Mouse (Mus musculus) ES-E14 (cell line): Measurements from ENCODE around the gene Inpp4b. TPM values are rescaled to one million over a fixed set of nuclear protein-coding genes. Genes with fewer than 3 reads are reported as not detected.

Source experiments
- DNase-seq: peaks from one replicate; pipeline ENCODE4 v3.0.0-alpha.2; 2013; ENCODE audit warnings: low read depth, low spot score
- H3K27ac ChIP-seq: 2 replicates; pipeline ENCODE4 v1.5.1; 2012; ENCODE audit warnings: low read depth, mild to moderate bottlenecking, low read length, moderate library complexity, mixed read lengths; ENCODE audit not compliant: poor library complexity, insufficient read depth, severe bottlenecking
- H3K36me3 ChIP-seq: 2 replicates; pipeline ENCODE4 v1.6.1; 2012; ENCODE audit warnings: mild to moderate bottlenecking, low read length, moderate library complexity, mixed read lengths; ENCODE audit not compliant: control insufficient read depth, poor library complexity, insufficient read depth, severe bottlenecking
- H3K4me1 ChIP-seq, 2 experiments: fragments of 150-350 bp in 1 of 2; sonication (generic) in 1 of 2; 2 replicates each; pipeline ENCODE4 v1.6.1; 2012; ENCODE audit warnings: low read length in 2 of 2, mild to moderate bottlenecking in 1 of 2, mixed read lengths in 1 of 2; ENCODE audit not compliant: control insufficient read depth in 2 of 2, insufficient read depth in 2 of 2, poor library complexity in 1 of 2
- H3K4me3 ChIP-seq, 2 experiments: fragments of 150-350 bp in 1 of 2; sonication (generic) in 1 of 2; 2 replicates each; pipeline ENCODE4 v1.5.1; 2012; ENCODE audit warnings: low read length in 2 of 2, low read depth in 1 of 2, mild to moderate bottlenecking in 1 of 2, mixed read lengths in 1 of 2; ENCODE audit not compliant: insufficient read depth in 1 of 2, poor library complexity in 1 of 2, severe bottlenecking in 1 of 2
- H3K9ac ChIP-seq: 2 replicates; pipeline ENCODE4 v1.6.1; 2012; ENCODE audit warnings: low read depth, mild to moderate bottlenecking, low read length, mixed read lengths; ENCODE audit not compliant: poor library complexity, insufficient read depth, severe bottlenecking
- H3K9me3 ChIP-seq: fragments of 150-350 bp; sonication (generic); 2 replicates; pipeline ENCODE4 v1.6.1; 2012; ENCODE audit warnings: low read depth, mild to moderate bottlenecking, low read length; ENCODE audit not compliant: control insufficient read depth, insufficient read depth
- CHD2 ChIP-seq: IDR thresholded peaks from 2 replicates; pipeline ENCODE4 v1.6.1; 2014; ENCODE audit warnings: mild to moderate bottlenecking, low read depth, low read length, inconsistent platforms
- HCFC1 ChIP-seq: IDR thresholded peaks from 2 replicates; pipeline ENCODE4 v1.6.1; 2012; ENCODE audit warnings: low read length, inconsistent platforms, borderline replicate concordance; ENCODE audit not compliant: insufficient read depth
- MAFK ChIP-seq: IDR thresholded peaks from 2 replicates; pipeline ENCODE4 v1.6.1; 2014; ENCODE audit warnings: mild to moderate bottlenecking, low read depth, low read length, inconsistent platforms; ENCODE audit not compliant: insufficient read depth
- ZC3H11A ChIP-seq: IDR thresholded peaks from 2 replicates; pipeline ENCODE4 v1.6.1; 2012; ENCODE audit warnings: low read depth, mild to moderate bottlenecking, inconsistent platforms, low read length, borderline replicate concordance
- ZNF384 ChIP-seq: IDR thresholded peaks from 2 replicates; pipeline ENCODE4 v1.6.1; 2012; ENCODE audit warnings: low read depth, low read length, inconsistent platforms
- in situ Hi-C, 2 experiments: fragments of 600-800 bp; cut with MboI; formaldehyde crosslinking; loops; one replicate each; pipeline ENCODE4 v1.15.1; 2025; ENCODE audit warnings: low sequenced_read_pairs in 2 of 2, inconsistent platforms in 1 of 2; ENCODE audit not compliant: unreplicated experiment in 2 of 2
- total RNA-seq: library from RNA; depleted of rRNA; stranded (reverse); fragments of 300-350 nt; gene quantifications from 2 replicates; pipeline ENCODE4 v1.2.3, GENCODE M21; 2012

Gene Inpp4b
- total RNA-seq, 1 experiment = 0.98 TPM

- TF ChIP-seq CHD2 (no peak), HCFC1 (no peak)
- Histone ChIP-seq H3K9me3 (no peaks in the 10 kb centered on the region), H3K36me3 (no peaks in the 10 kb centered on the region), H3K27ac (no peak overlapping the region), H3K4me1 (no peaks in the 10 kb centered on the region), H3K9ac (no peak overlapping the region), H3K4me3 (no peak overlapping the region)
- no peak for DNase-seq
- in situ Hi-C loops = no loop called here
Observed at GRCm38 (mm10) chr8:82090901-82091300, 748.5 kb downstream of the Inpp4b start.

- in situ Hi-C loops = no loop called here
- TF ChIP-seq ZC3H11A (no peak), CHD2 (no peak), ZNF384 (no peak), MAFK (peak; percentile 74), HCFC1 (no peak)
- Histone ChIP-seq H3K27ac (no peak overlapping the region), H3K36me3 (no peaks in the 10 kb centered on the region), H3K4me1 (no peaks in the 10 kb centered on the region), H3K9ac (no peak overlapping the region), H3K9me3 (no peaks in the 10 kb centered on the region), H3K4me3 (no peak overlapping the region)
- no peak for DNase-seq
Observed at GRCm38 (mm10) chr8:82093274-82093673, 750.9 kb downstream of the Inpp4b start.

- H3K36me3 ChIP-seq = no peaks in the 10 kb centered on the region
- no peak overlapping the region for H3K27ac ChIP-seq
- DNase-seq = no peak
- TF ChIP-seq CHD2 = no peak
- no peak for TF ChIP-seq ZC3H11A
- no peak for TF ChIP-seq HCFC1
- no peak for TF ChIP-seq MAFK
- in situ Hi-C loops = no loop called here
- H3K9ac ChIP-seq = no peak overlapping the region
- H3K4me1 ChIP-seq = no peaks in the 10 kb centered on the region
- no peak overlapping the region for H3K4me3 ChIP-seq
- H3K9me3 ChIP-seq = no peaks in the 10 kb centered on the region
Observed at GRCm38 (mm10) chr8:82104560-82104959, 762.2 kb downstream of the Inpp4b start.

- DNase-seq = no peak
- no peak overlapping the region for H3K9ac ChIP-seq
- no peaks in the 10 kb centered on the region for H3K36me3 ChIP-seq
- TF ChIP-seq HCFC1 (no peak), ZC3H11A (no peak), ZNF384 (no peak)
- H3K4me3 ChIP-seq = no peak overlapping the region
- H3K27ac ChIP-seq = no peak overlapping the region
- H3K4me1 ChIP-seq = no peaks in the 10 kb centered on the region
- no peaks in the 10 kb centered on the region for H3K9me3 ChIP-seq
- in situ Hi-C loops = no loop called here
Observed at GRCm38 (mm10) chr8:82106131-82106530, 763.8 kb downstream of the Inpp4b start.

GRCm38 (mm10) chr8:82150272-82150671 lies 807.9 kb downstream of the Inpp4b start:
- in situ Hi-C loops = no loop called here
- H3K9ac ChIP-seq = no peak overlapping the region
- no peaks in the 10 kb centered on the region for H3K36me3 ChIP-seq
- H3K9me3 ChIP-seq = no peaks in the 10 kb centered on the region
- no peaks in the 10 kb centered on the region for H3K4me1 ChIP-seq
- no peak overlapping the region for H3K4me3 ChIP-seq
- TF ChIP-seq HCFC1 = no peak
- no peak for TF ChIP-seq MAFK
- DNase-seq = no peak
- no peak overlapping the region for H3K27ac ChIP-seq
